Mouse (Mus musculus) G1E (cell line): ENCODE measurements around the gene Cap2. TPM values are rescaled to one million over a fixed set of nuclear protein-coding genes. Genes with fewer than 3 reads are reported as not detected.

Source experiments
- ATAC-seq: 2 replicates; pipeline ENCODE4 v1.8.0; 2016; ENCODE audit warnings: mild to moderate bottlenecking; ENCODE audit not compliant: insufficient number of reproducible peaks, poor library complexity, low FRiP score, severe bottlenecking; ENCODE audit errors: extremely low read depth
- DNase-seq: peaks from one replicate; pipeline ENCODE4 v3.0.0; 2012; ENCODE audit warnings: low spot score
- H3K27me3 ChIP-seq: 2 replicates; pipeline ENCODE4 v1.6.1; 2012; ENCODE audit warnings: mild to moderate bottlenecking, low read length, inconsistent platforms; ENCODE audit not compliant: insufficient read depth
- H3K36me3 ChIP-seq: replicated peaks from 2 replicates; pipeline ENCODE3; 2012; ENCODE audit warnings: mild to moderate bottlenecking, inconsistent platforms
- H3K4me1 ChIP-seq: 2 replicates; pipeline ENCODE4 v1.6.1; 2012; ENCODE audit warnings: low read depth, low read length, inconsistent platforms, mixed read lengths; ENCODE audit not compliant: insufficient read depth
- H3K4me3 ChIP-seq: 2 replicates; pipeline ENCODE4 v1.5.1; 2012; ENCODE audit warnings: low read depth, mild to moderate bottlenecking, inconsistent platforms, low read length, moderate library complexity, mixed read lengths
- H3K9me3 ChIP-seq: replicated peaks from 2 replicates; pipeline ENCODE4 v1.6.1; 2012; ENCODE audit warnings: inconsistent platforms
- CTCF ChIP-seq: IDR thresholded peaks from 2 replicates; pipeline ENCODE4 v1.5.1; 2012; ENCODE audit warnings: low read depth, low read length, inconsistent platforms, mixed read lengths
- GATA1 ChIP-seq: IDR thresholded peaks from 2 replicates; pipeline ENCODE4 v1.6.1; 2012; ENCODE audit warnings: borderline replicate concordance, low read length, inconsistent platforms, mixed read lengths
- GATA2 ChIP-seq: IDR thresholded peaks from 2 replicates; pipeline ENCODE4 v1.6.1; 2012; ENCODE audit warnings: low read depth, low read length, inconsistent platforms, borderline replicate concordance
- POLR2AphosphoS5 ChIP-seq: IDR thresholded peaks from 2 replicates; pipeline ENCODE4 v1.6.1; 2012; ENCODE audit warnings: low read depth, low read length, inconsistent platforms; ENCODE audit not compliant: insufficient replicate concordance
- TAL1 ChIP-seq: conservative IDR thresholded peaks from 2 replicates; pipeline ENCODE4 v1.6.1; 2012; ENCODE audit warnings: low read depth, low read length, inconsistent platforms, mixed read lengths
- polyA plus RNA-seq: library from polyadenylated mRNA; stranded (reverse); fragments of >175 nt; gene quantifications from 2 replicates; pipeline ENCODE4 v1.2.3, GENCODE M21; 2012
- total RNA-seq, 2 experiments: library from RNA; stranded (forward) in 1 of 2; stranded (reverse) in 1 of 2; fragments of 200-1000 nt in 1 of 2; fragments of >200 nt in 1 of 2; fragmentation: Nextera tagmentation in 1 of 2; gene quantifications; 2 replicates each; pipeline ENCODE4 v1.2.3; 2014 to 2017

Gene Cap2
- total and polyA plus RNA-seq, 3 experiments = 0.05 TPM; not detected in 2

GRCm38 (mm10) chr13:46539284-46539683, 37.6 kb downstream of the Cap2 start:
- ATAC-seq = no peak
- Histone ChIP-seq H3K4me3 (no peak overlapping the region), H3K36me3 (no peaks in the 10 kb centered on the region), H3K27me3 (peaks cover 9% of the 10 kb centered on the region), H3K4me1 (no peaks in the 10 kb centered on the region), H3K9me3 (no peaks in the 10 kb centered on the region)
- DNase-seq = no peak
- TF ChIP-seq CTCF (no peak), TAL1 (no peak), GATA2 (no peak), POLR2AphosphoS5 (no peak), GATA1 (no peak)

DNA sequence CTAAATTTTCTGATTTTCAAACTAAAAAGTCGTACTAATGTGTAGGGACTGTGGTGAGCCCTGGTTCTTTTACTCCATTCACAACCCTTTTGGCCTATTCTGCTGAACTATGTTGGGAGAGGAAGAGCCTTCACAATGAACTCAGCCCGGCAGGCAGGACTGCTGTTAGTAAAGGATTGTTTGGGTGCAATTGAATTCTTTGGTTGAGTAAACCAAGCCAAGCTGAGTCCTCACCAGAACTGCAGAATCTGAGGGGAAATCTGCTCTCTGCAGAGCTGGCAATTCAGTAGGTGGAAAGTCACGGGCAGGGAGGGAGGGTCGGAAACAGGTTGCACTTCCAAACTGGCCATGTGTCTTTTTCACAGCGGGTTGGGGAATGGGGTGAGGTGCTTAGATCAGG, 39.3 kb downstream of the Cap2 start:
- Histone ChIP-seq H3K27me3 (peaks cover 10% of the 10 kb centered on the region), H3K36me3 (no peaks in the 10 kb centered on the region), H3K4me3 (no peak overlapping the region), H3K4me1 (no peaks in the 10 kb centered on the region), H3K9me3 (no peaks in the 10 kb centered on the region)
- no peak for TF ChIP-seq CTCF
- no peak for TF ChIP-seq TAL1
- TF ChIP-seq GATA1 = no peak
- TF ChIP-seq POLR2AphosphoS5 = no peak
- TF ChIP-seq GATA2 = no peak
- DNase-seq (no peak), ATAC-seq (no peak)

GRCm38 (mm10) chr13:46542782-46543181, 41.1 kb downstream of the Cap2 start:
- Histone ChIP-seq H3K4me3 (no peak overlapping the region), H3K9me3 (no peaks in the 10 kb centered on the region), H3K4me1 (no peaks in the 10 kb centered on the region), H3K36me3 (no peaks in the 10 kb centered on the region), H3K27me3 (peaks cover 10% of the 10 kb centered on the region)
- ATAC-seq (no peak), DNase-seq (no peak)
- TF ChIP-seq POLR2AphosphoS5 (no peak), GATA2 (no peak)

DNA sequence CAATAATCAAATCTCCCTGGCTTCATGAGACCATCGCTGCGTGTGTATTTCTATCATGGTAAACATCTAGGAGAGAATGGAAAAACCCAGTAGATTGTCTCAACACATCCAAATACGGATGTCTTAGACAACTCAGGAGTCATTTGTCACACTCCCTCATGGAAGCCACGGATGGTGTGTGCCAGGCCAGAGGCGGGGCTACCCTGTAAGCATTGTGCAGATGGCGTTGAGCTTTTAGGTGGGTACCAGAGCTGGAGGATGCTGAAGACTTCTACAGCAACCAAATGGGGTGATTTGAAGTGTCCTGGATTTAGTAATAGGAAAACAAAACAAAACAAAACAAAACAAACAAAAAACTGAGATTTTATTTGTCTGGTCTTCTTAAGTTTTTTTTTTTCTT, 43.0 kb downstream of the Cap2 start:
- no peak for ATAC-seq
- H3K4me3 ChIP-seq = no peak overlapping the region
- TF ChIP-seq GATA1 (no peak), CTCF (no peak), TAL1 (no peak), GATA2 (no peak), POLR2AphosphoS5 (no peak)
- DNase-seq = no peak
- H3K27me3 ChIP-seq = peaks cover 10% of the 10 kb centered on the region
- no peaks in the 10 kb centered on the region for H3K9me3 ChIP-seq
- H3K36me3 ChIP-seq = no peaks in the 10 kb centered on the region
- no peaks in the 10 kb centered on the region for H3K4me1 ChIP-seq

- ATAC-seq (no peak), DNase-seq (no peak)
- Histone ChIP-seq H3K4me1 (no peaks in the 10 kb centered on the region), H3K27me3 (peaks cover 10% of the 10 kb centered on the region), H3K4me3 (no peak overlapping the region), H3K36me3 (no peaks in the 10 kb centered on the region), H3K9me3 (no peaks in the 10 kb centered on the region)
- TF ChIP-seq CTCF (no peak), GATA2 (no peak), TAL1 (no peak)
Observed at GRCm38 (mm10) chr13:46545081-46545480, 43.4 kb downstream of the Cap2 start.

DNA sequence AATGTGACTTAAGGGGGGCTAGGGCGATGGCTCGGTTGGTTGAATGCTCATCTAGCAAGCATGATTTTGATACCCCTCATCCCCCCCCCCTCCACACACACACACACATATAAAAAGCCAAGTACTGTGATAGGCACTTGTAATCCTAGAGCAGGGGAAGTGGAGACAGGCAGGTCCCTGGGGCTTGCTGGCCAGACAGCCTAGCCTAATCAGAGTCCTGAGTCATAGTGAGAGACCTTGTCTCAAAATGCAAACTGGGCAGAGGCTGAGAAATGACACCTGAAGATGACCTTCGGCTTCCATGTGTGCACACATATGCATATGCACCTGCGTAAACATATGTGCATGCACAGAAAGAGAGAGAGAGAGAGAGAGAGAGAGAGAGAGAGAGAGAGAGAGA, 45.2 kb downstream of the Cap2 start:
- Histone ChIP-seq H3K4me1 (no peaks in the 10 kb centered on the region), H3K36me3 (no peaks in the 10 kb centered on the region), H3K9me3 (no peaks in the 10 kb centered on the region), H3K27me3 (peaks cover 6% of the 10 kb centered on the region; the same call in 1 of the 2 replicates), H3K4me3 (no peak overlapping the region)
- DNase-seq = no peak
- no peak for ATAC-seq
- TF ChIP-seq POLR2AphosphoS5 (no peak), GATA1 (no peak), GATA2 (no peak), TAL1 (no peak), CTCF (no peak)

GRCm38 (mm10) chr13:46547253-46547652, 45.6 kb downstream of the Cap2 start:
- no peak for ATAC-seq
- H3K27me3 ChIP-seq = peaks cover 6% of the 10 kb centered on the region; the same call in 1 of the 2 replicates
- DNase-seq = no peak
- no peaks in the 10 kb centered on the region for H3K9me3 ChIP-seq
- H3K4me3 ChIP-seq = no peak overlapping the region
- H3K4me1 ChIP-seq = no peaks in the 10 kb centered on the region
- no peak for TF ChIP-seq TAL1
- TF ChIP-seq GATA2 = no peak
- TF ChIP-seq GATA1 = no peak
- no peaks in the 10 kb centered on the region for H3K36me3 ChIP-seq
